Mouse (Mus musculus): ENCODE results near the gene Pth2.

DNA sequence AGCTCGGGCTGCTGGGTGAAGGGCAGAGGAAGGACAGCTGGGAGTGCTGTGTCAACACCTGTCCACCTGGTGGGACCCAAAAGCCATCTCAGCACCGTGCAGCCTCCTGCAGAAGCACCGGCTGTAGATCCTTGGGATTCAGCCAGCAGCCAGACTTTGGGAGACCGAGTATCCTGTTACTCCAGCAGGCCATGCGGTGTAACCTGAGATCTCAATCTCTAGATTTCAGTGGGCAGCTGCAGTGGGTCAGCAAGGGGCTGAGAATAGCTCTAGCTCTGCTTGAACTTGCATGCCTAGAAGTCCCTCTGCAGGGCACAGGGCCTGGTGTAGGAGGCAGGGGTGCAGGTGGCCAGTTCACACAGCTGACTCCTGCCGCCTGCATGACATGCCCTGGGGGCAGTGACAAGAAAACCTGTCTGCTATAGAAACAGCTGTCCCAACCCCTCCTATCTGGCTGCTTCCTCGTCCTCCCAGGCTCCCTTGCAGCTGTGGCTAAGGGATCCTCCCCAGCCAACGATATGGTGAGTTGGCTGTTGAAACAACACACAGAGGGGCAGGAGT lies 11.1 kb downstream of the Pth2 start:
- TF ChIP-seq POLR2A (IDR thresholded peaks at IDR 0.05; ENCODE audit: borderline replicate concordance, control insufficient read depth, low read depth, low read length) (no peak), CTCF (IDR thresholded peaks at IDR 0.05; ENCODE audit: control insufficient read depth, insufficient read depth, low read length) (no peak)

Measured in bone marrow, adult 2 months (tissue).